Mouse (Mus musculus) spleen, postnatal 4 days (tissue): ENCODE data around the gene Nckap1l.

Experiments
- DNase-seq, 2 experiments: peaks; one replicate each; pipeline ENCODE4 v3.0.0; 2022; ENCODE audit warnings: low spot score in 2 of 2

The Nckap1l gene

DNA sequence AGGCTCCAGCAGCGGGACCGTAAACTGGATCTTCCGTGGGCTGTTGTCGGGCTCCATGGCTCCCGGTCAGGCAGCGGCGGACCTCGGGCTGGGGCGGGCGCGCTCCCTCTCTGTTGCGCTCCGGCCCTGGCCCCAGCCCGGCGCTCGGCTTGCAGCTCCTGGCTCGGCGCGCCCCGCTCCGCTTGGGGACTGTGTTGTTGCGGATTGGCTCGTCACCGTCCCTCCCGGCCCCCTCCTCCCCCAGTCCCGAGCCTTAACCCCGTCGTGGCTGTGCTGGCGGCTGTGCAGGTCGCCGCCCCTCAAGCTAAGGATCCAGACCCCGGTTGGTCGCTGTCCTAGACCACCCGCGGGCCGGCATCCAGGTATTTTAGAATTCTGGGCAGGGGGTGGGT is 84.2 kb downstream of the Nckap1l start, which contains the start of gene Ppp1r1a:
Gene Ppp1r1a (minus strand): TSS at position 182 of the 392 bp plus-strand sequence.
- no peak for DNase-seq

- no peak for DNase-seq
Measured at GRCm38 (mm10) chr15:103539259-103539658, 85.7 kb downstream of the Nckap1l start.

DNA sequence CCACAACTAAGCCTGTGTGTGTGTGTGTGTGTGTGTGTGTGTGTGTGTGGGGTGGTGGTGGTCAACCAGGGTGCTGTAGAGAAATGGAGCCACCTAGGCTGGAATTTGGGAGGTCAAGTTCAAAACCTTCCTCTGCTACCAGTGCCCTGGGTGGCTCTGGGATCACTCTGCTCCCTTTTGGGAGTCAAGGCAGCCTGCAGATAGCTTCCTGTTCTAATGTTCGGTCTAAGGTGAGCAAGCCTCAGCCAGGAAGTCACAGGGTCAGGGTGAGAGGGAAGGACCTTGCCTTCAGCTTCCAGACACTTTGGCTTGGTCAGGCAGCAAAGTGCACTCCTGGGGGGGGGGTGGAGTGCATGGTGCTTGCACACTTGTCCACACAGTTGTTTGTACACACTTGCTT is 87.1 kb downstream of the Nckap1l start:
- no peak for DNase-seq

- DNase-seq, result no peak
Measured at GRCm38 (mm10) chr15:103542526-103542925, 88.9 kb downstream of the Nckap1l start.

DNA sequence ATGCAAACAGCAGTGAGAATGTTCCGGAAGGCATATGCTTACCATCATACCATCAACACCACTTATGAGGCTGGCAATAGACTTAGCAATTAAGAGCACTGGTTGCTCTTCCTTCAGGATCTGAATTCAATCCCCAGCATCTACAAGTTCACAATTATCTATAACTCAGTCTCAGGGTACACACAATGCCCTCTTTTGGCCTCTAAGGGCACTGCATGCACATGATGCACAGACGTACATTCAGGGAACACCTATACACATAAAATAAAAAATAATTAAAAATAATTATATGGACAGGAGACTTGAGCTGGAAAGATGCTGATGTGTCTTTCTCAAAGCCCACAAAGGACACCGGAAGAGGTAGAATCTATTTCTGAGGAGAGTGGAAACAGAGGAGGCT is 94.4 kb downstream of the Nckap1l start:
- no peak for DNase-seq
